In the genomic region with DNA sequence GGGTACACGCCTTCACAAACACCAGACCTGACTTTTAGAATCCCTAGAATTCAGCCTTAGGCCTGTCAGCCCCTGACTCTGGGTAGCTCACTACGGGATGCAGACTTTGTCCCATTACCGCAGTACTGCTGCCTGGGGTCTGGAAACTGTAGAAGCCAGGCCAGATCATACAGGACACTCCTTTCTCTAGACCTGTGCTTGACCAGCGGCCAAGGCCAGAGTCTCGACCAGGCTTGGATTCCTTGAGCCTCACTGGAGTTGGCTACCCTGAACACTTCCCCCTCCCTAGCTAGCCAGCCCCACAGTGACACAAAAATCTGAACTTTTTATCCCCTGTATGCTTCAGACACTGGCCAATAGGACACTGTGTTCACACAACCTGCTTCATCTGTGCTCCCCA, we compare ENCODE assay signal across 25 mouse cellular contexts.
"Had no signal": no experiment of that assay in that cellular context is flagged by ENCODE, and none has a peak within 500 bp of the region (broad histone marks: within the 10 kb centered on the region; RNA-seq: fewer than 3 reads in every experiment).

No protein-coding gene starts in this region.

- H3K4me1 ChIP-seq: heart, embryonic 13.5 days; heart, embryonic 15.5 days; hindbrain, embryonic 12.5 days; kidney, embryonic 15.5 days; limb, embryonic 13.5 days; limb, embryonic 15.5 days; liver, embryonic 12.5 days had no signal

- H3K27me3 ChIP-seq: heart, embryonic 13.5 days; heart, embryonic 15.5 days; hindbrain, embryonic 12.5 days; kidney, embryonic 15.5 days; limb, embryonic 13.5 days; limb, embryonic 15.5 days; liver, embryonic 12.5 days had no signal

- ATAC-seq: hindbrain, embryonic 16.5 days; intestine, embryonic 16.5 days; liver, embryonic 12.5 days had no signal

- H3K4me3 ChIP-seq: heart, embryonic 13.5 days; heart, embryonic 15.5 days; hindbrain, embryonic 12.5 days; kidney, embryonic 15.5 days; limb, embryonic 13.5 days; limb, embryonic 15.5 days; liver, embryonic 12.5 days had no signal

- H3K9ac ChIP-seq: heart, embryonic 13.5 days; heart, embryonic 15.5 days; hindbrain, embryonic 12.5 days; hindbrain, embryonic 14.5 days; kidney, embryonic 15.5 days; limb, embryonic 13.5 days; limb, embryonic 15.5 days; liver, embryonic 12.5 days; liver, embryonic 14.5 days had no signal

- H3K36me3 ChIP-seq: heart, embryonic 13.5 days; heart, embryonic 15.5 days; hindbrain, embryonic 12.5 days; kidney, embryonic 15.5 days; limb, embryonic 13.5 days; limb, embryonic 15.5 days; liver, embryonic 12.5 days had no signal

- H3K4me2 ChIP-seq: heart, embryonic 13.5 days; heart, embryonic 15.5 days; hindbrain, embryonic 12.5 days; hindbrain, embryonic 14.5 days; kidney, embryonic 15.5 days; limb, embryonic 13.5 days; limb, embryonic 15.5 days; liver, embryonic 12.5 days had no signal

- DNase-seq: gastrocnemius, postnatal 14 days; gastrocnemius, postnatal 36 days; heart, adult 11 months; heart, postnatal 14 days; heart, postnatal 36 days; kidney, adult 11 months; kidney, adult 2 months; kidney, adult 9 months; kidney, postnatal 14 days; kidney, postnatal 36 days; layer of hippocampus, adult 9-11 months; layer of hippocampus, postnatal 36 days; left cerebral cortex, postnatal 4 days had no signal

- H3K27ac ChIP-seq: heart, embryonic 13.5 days; heart, embryonic 15.5 days; hindbrain, embryonic 12.5 days; hindbrain, embryonic 14.5 days; kidney, embryonic 15.5 days; kidney, postnatal 0 days; limb, embryonic 13.5 days; limb, embryonic 15.5 days; liver, embryonic 12.5 days; liver, embryonic 14.5 days had no signal

- H3K9me3 ChIP-seq: heart, embryonic 15.5 days; kidney, embryonic 15.5 days; limb, embryonic 15.5 days had no signal
